Mouse (Mus musculus): ENCODE measurements around the gene Tbc1d24.
"Not testable (repeated sequence)": the region's sequence is repeated elsewhere in the genome, so short reads cannot be mapped to it uniquely, and the experiment has no call there.

The Tbc1d24 gene

DNA sequence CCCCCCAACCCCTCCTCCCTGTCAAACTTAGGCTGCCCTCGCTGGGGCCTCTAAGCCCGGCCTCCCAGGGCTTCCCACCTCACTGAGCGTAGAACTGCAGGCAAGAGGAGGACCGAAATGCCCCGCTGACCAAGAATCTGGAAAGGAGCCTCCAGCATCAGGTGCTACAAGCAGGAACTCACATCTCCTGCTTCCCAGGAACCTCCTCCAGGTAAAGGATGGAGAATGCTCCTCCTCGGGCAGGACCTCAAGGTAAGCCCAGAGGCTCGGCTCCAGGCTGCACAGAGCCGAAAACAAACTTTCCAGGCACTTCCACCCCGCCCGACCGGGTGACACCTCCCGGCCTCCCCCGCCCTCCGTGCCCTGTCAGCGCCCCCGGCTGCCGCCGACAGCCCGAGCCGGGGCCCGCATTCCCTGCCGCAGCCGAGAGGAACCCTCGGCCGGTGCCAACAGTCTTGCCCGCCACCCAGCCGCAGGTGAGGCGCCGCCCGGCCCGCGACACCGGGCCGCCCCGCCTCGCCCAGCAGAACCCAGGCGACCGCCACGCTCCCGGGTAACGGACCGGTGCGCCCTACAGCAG, 64.4 kb downstream of the Tbc1d24 start:
- no peak for DNase-seq

DNA sequence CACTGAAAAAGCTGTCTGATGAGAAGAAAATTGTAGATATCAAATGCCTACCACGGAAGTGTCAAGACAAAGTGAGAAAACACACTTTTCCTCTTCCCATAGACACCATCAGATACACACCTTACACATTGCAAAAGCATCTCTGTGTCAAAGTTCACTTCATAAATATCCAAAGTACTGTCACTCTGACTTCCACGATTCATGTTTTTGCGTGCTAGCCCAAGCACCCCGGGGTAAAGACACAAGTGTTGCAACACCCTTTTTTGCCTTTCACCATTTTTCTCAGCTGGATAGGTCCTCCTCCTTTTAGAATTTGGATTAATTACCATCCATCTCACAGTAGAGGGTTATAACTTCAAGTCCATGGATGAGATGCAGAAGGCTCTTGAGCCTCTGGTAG, 65.4 kb downstream of the Tbc1d24 start:
- DNase-seq = no peak

DNA sequence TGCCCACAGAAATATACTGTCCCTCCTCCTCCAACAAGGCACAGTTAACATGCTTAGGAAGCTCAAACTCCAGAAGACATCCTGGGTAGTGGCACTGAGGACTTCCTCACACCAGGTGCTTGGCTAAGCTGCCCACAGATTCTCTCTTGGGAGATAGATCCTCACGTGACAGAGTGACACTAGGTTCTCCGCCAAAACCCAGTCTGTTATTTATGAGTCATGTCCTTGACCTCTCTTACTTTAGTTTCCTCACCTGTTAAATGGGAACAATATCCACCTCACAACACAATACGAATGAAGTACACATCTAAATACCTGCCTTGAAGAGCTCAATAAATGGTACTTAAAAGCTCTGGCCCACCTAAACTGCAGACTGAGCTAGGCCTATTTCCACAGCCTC, 66.1 kb downstream of the Tbc1d24 start:
- DNase-seq = peak in 1 of 2 experiments; percentile 24

DNA sequence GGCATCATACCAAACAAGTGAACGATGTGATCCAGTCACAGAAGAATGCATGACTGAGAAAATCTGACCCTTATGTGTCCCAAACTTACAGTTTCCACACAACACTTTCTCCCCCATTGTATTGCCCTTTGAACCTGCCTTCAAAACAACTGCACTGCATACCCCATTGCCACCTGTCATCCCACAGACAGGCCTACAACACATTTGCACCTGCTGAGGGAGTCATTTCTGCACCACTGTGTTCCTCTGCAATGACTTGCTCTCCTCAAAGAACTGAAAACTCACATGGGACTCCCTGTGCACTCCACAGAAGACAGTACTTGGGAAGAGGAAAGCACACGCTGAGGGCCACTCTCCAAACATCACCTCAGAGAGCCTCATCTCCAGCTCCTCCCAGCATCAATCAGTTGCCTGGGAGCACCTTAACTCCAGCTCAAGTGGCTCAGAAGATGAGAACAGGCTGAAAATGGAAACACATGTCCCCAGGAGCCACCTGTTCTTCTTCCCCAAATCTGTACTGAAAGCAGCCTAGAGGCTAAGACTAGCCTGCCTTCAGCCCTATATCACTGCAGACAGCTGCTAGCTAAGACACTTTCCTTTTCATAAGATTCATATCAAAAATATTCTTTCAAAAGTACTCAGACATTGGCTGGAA, 68.0 kb downstream of the Tbc1d24 start:
- DNase-seq = no peak

DNA sequence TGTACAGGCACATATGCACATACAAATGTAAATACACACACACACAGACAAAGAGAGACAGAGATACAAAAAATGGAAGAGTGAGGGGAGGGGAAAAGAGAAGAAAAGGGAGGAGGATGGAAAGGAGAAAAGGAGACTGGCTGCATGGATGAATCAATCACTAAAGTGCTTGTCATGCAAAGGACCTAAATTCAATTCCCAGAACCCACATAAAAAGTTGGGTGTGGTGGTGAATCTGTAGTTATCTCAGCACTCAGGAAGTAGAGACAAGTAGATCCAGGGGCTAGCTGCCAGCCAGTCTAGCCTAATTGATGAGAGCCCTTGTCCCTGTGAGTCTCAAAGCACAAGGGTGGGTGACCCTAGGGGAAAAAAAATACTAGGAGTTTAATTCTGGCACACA, 71.3 kb downstream of the Tbc1d24 start:
- DNase-seq = no peak

DNA sequence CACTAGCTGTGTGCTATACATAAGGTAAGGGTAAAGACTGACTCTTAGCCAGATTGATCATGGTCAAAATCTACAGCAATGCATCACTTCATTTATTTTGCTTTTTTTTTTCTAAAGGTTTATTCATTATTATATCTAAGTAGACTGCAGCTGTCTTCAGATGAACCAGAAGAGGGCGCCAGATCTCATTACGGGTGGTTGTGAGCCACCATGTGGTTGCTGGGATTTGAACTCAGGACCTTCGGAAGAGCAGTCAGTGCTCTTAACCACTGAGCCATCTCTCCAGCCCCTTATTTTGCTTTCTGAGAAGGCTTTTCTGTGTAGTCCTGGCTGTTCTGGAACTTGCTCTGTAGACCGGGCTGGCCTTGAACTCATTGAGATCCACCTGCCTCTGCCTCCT, 72.4 kb downstream of the Tbc1d24 start:
- peak; percentile 52 to 53 for DNase-seq

DNA sequence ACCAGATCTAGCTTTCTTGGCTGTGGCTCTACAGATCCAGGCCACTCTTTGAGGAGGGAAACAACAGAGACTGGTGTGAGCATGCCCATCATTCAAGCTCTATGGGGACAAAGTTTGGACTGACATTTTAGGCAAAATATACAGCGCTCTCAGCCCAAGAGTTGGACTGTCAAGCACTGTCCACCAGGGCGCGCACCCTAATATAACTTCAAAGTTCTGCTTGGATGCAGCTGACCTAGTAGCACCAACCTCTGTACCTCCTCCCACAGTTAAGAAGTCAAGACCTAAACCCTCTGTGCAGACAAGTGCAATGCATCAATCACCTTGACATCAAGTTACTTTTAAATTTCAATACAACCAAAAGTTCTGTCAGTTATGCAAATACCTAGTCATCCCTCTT, 73.8 kb downstream of the Tbc1d24 start:
- DNase-seq = no peak

DNA sequence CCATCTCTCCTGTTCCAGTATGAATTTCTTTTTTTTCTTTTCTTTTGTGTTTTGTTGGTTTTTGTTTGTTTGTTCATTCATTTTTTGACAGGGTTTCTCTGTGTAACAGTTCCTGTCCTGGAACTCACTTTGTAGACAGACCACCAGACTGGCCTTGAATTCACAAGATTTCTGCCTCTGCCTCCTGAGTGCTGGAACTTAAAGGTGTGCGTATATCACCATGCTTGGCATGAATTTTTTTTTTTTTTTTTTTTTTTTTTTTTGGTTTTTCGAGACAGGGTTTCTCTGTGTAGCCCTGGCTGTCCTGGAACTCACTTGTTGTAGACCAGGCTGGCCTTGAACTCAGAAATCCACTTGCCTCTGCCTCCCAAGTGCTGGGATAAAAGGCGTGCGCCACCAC, 76.1 kb downstream of the Tbc1d24 start:
- DNase-seq = not testable (repeated sequence)

DNA sequence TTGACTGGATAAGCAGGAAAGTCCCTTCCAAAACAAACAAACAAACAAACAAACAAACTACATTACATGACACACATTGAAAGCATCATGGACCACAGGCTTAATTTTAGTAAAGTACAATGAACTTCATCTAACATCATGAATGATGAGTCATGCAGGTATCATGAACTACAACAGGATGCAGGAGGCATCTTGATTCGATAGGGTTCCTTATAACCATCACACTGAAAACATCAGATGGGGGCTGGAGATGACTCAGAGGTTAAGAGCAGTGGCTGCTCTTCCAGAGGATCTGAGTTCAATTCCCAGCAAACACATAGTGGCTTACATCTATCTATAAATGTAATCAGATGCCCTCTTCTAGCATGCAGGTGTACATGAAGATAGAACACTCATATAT, 77.8 kb downstream of the Tbc1d24 start:
- DNase-seq = no peak

DNA sequence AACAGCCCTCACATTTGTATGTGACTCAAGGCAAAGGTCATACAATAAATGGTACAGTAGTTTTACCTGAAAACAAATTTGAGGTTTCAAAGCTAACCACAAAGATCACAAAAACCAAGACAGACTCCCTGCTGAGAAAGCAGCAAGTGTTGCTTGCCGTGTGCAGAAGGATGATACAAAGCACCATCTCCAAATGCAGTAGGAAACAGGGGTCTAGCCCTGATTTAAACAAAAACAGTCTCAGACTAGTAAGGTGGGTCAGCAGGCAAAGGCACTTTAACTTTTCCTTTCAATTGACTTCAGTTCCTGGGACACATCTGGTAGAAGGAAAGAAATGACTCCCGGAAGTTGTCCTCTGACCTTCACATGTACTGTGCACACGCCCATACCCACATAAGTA, 78.6 kb downstream of the Tbc1d24 start:
- no peak for DNase-seq
